Mouse (Mus musculus): ENCODE measurements around the gene Asb10. TPM values are rescaled to one million over a fixed set of nuclear protein-coding genes. Genes with fewer than 3 reads are reported as not detected.
"Not testable (repeated sequence)": the region's sequence is repeated elsewhere in the genome, so short reads cannot be mapped to it uniquely, and the experiment has no call there.

Asb10 gene
- polyA plus RNA-seq, 1 experiment from 2014 or later = 1.1 TPM

- Histone ChIP-seq H3K27ac (replicated peaks) (no peak within 1 kb of the TSS), H3K4me2 (replicated peaks) (no peak within 1 kb of the TSS), H3K36me3 (no peaks in the 10 kb centered on the region), H3K4me1 (peaks cover 12% of the 10 kb centered on the region), H3K4me3 (replicated peaks) (no peak within 1 kb of the TSS), H3K9me3 (replicated peaks) (no peaks in the 10 kb centered on the region), H3K27me3 (no peaks in the 10 kb centered on the region), H3K9ac (no peak within 1 kb of the TSS)
- 68% methylated on average over 2 of the region's 2 CpGs for WGBS
- ATAC-seq (ENCODE audit: insufficient number of reproducible peaks, low FRiP score, low TSS enrichment, low read depth) = no peak
Observed at GRCm38 (mm10) chr5:24556709-24557108, 15.9 kb upstream of the Asb10 start, which contains the start of gene 4931409K22Rik. Gene 4931409K22Rik, minus strand, starts transcription at chr5:24556809.

DNA sequence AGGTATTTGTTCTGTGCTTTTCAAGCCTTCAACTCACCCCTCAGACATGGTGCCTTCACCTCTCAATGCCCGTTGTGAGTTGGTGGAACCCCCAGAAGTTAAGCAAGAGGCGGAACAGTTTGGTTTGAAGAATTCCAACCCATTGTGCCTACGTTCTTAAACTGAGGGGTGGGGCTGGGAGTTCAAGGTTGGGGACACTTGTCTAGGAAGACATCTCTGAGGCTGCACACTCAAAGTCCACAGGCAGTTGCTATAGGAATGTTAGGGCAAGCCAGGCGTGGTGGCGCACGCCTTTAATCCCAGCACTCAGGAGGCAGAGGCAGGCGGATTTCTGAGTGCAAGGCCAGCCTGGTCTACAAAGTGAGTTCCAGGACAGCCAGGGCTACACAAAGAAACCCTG is 14.6 kb upstream of the Asb10 start:
- H3K4me1 ChIP-seq = peaks cover 26% of the 10 kb centered on the region
- H3K27ac ChIP-seq (replicated peaks); ATAC-seq (ENCODE audit: insufficient number of reproducible peaks, low FRiP score, low TSS enrichment, low read depth); H3K27me3 ChIP-seq; H3K36me3 ChIP-seq; H3K4me3 ChIP-seq (replicated peaks); H3K4me2 ChIP-seq (replicated peaks); H3K9me3 ChIP-seq (replicated peaks); H3K9ac ChIP-seq: not testable (repeated sequence)
- WGBS = 91% methylated on average over 7 of the region's 7 CpGs

GRCm38 (mm10) chr5:24553621-24554244 is 13.0 kb upstream of the Asb10 start:
- H3K27me3 ChIP-seq = 0 out of 2 replicates have a peak, but pooled peaks cover 6% of the 10 kb centered on the region
- peaks cover 26% of the 10 kb centered on the region for H3K4me1 ChIP-seq
- H3K4me2 ChIP-seq (replicated peaks) = no peak overlapping the region
- no peak overlapping the region for H3K9ac ChIP-seq
- H3K9me3 ChIP-seq (replicated peaks) = no peaks in the 10 kb centered on the region
- no peak overlapping the region for H3K27ac ChIP-seq (replicated peaks)
- WGBS = 40% methylated on average over 5 of the region's 5 CpGs
- no peaks in the 10 kb centered on the region for H3K36me3 ChIP-seq
- ATAC-seq (ENCODE audit: insufficient number of reproducible peaks, low FRiP score, low TSS enrichment, low read depth) = no peak
- H3K4me3 ChIP-seq (replicated peaks) = no peak overlapping the region

- 0 out of 2 replicates have a peak overlapping the region, but pooled peaks have one; percentile 9 for H3K9ac ChIP-seq
- 0 out of 2 replicates have a peak, but pooled peaks cover 6% of the 10 kb centered on the region for H3K27me3 ChIP-seq
- H3K27ac ChIP-seq (replicated peaks) = no peak overlapping the region
- peak overlapping the region; percentile 41 for H3K4me2 ChIP-seq (replicated peaks)
- no peak overlapping the region for H3K4me3 ChIP-seq (replicated peaks)
- 65% methylated on average over 2 of the region's 2 CpGs for WGBS
- no peak for ATAC-seq (ENCODE audit: insufficient number of reproducible peaks, low FRiP score, low TSS enrichment, low read depth)
- H3K9me3 ChIP-seq (replicated peaks) = no peaks in the 10 kb centered on the region
- no peaks in the 10 kb centered on the region for H3K36me3 ChIP-seq
- H3K4me1 ChIP-seq = peaks cover 26% of the 10 kb centered on the region
Observed at GRCm38 (mm10) chr5:24551317-24551688, 10.5 kb upstream of the Asb10 start.

DNA sequence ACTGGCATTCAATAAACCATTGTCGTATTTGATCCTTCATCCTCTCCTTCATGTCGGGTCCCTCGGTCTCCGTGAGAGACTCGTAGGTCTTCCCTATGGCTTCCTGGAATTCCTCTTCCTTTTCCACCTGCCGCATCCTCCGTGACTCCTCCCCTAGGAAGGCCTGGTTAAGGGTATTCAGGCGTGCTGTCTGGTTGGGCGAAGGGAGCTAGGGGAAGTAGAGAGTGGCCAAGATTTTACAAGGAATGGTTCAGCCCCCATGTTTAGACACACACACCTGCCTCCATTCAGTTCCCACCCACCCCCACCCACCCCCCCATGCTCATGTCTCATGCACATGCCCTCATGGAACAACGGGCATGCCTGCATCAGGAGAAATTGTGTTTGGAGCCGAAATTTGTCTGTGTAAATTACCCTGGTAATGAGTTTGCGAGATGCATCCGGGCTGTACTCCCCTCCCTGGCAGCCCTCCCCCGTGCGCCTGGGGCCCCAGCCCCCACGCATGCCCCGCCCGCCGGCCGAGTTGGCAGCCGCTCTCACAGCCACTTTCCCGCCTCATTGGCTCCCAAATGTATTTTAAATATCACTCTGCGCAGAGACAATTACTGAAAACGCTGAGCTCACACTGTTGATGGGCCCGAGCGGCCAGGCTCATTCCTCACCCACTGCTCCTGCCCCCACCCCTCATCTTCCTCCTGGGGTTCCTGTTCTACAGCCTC is 10.0 kb upstream of the Asb10 start:
- H3K4me2 ChIP-seq (replicated peaks) = peak overlapping the region; percentile 41
- WGBS = 24% methylated on average over 26 of the region's 26 CpGs
- H3K4me3 ChIP-seq (replicated peaks) = no peak overlapping the region
- peaks cover 26% of the 10 kb centered on the region for H3K4me1 ChIP-seq
- ATAC-seq (ENCODE audit: insufficient number of reproducible peaks, low FRiP score, low TSS enrichment, low read depth) = peak; percentile 44; the same call in 1 of the 2 replicates
- H3K27ac ChIP-seq (replicated peaks) = no peak overlapping the region
- H3K27me3 ChIP-seq = 0 out of 2 replicates have a peak, but pooled peaks cover 6% of the 10 kb centered on the region
- H3K9me3 ChIP-seq (replicated peaks) = no peaks in the 10 kb centered on the region
- 0 out of 2 replicates have a peak overlapping the region, but pooled peaks have one; percentile 9 for H3K9ac ChIP-seq
- no peaks in the 10 kb centered on the region for H3K36me3 ChIP-seq

DNA sequence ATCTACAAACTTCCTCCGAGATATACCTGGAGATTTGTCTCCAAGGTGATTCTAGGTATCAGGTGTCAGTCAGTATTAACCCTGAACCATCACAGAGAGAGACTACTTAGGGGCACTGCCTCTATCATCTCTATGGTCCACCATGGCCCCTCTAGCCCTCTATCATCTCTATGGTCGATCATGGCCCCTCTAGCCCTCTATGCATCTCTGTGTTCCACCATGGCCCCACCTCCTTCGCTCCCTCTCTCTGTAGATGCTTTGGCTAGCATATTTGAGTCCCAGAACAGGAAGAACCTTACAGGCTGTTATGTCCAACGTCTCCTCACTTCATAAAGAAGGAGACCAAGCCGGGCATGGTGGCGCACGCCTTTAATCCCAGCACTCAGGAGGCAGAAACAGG is 1.9 kb upstream of the Asb10 start:
- Histone ChIP-seq H3K36me3 (no peaks in the 10 kb centered on the region), H3K4me3 (replicated peaks) (no peak overlapping the region), H3K4me2 (replicated peaks) (no peak overlapping the region), H3K4me1 (peaks cover 27% of the 10 kb centered on the region), H3K9ac (no peak overlapping the region), H3K27ac (replicated peaks) (no peak overlapping the region), H3K27me3 (no peaks in the 10 kb centered on the region), H3K9me3 (replicated peaks) (no peaks in the 10 kb centered on the region)
- no peak for ATAC-seq (ENCODE audit: insufficient number of reproducible peaks, low FRiP score, low TSS enrichment, low read depth)
- WGBS = 81% methylated on average over 7 of the region's 7 CpGs

DNA sequence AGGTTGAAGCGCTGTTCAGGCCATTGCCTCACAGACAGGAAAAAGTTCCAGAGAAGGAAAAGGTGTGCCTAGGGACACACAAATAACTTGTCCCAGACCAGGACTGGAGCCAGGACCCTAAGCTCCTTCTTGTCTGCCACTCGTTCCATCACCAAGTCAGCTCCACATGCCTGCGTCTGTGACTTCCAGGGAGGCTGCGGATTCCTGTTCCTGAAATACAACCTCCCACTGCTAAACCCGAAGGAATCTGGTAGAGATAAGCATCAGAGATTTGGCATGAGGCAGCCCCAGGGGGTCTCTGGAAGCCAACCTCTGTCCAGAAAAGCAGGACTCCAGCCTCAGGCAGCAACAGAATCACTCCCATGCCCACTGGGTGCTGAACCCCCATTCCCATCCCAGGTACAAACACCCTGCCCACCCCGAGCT is 379 bp upstream of the Asb10 start:
- no peaks in the 10 kb centered on the region for H3K36me3 ChIP-seq
- H3K27ac ChIP-seq (replicated peaks) = no peak overlapping the region
- no peak; the same call in 1 of the 2 replicates for ATAC-seq (ENCODE audit: insufficient number of reproducible peaks, low FRiP score, low TSS enrichment, low read depth)
- no peak overlapping the region for H3K4me3 ChIP-seq (replicated peaks)
- H3K27me3 ChIP-seq = no peaks in the 10 kb centered on the region
- 11% methylated on average over 6 of the region's 6 CpGs for WGBS
- no peaks in the 10 kb centered on the region for H3K9me3 ChIP-seq (replicated peaks)
- no peak overlapping the region for H3K9ac ChIP-seq
- H3K4me1 ChIP-seq = peaks cover 31% of the 10 kb centered on the region
- H3K4me2 ChIP-seq (replicated peaks) = peak overlapping the region; percentile 30

DNA sequence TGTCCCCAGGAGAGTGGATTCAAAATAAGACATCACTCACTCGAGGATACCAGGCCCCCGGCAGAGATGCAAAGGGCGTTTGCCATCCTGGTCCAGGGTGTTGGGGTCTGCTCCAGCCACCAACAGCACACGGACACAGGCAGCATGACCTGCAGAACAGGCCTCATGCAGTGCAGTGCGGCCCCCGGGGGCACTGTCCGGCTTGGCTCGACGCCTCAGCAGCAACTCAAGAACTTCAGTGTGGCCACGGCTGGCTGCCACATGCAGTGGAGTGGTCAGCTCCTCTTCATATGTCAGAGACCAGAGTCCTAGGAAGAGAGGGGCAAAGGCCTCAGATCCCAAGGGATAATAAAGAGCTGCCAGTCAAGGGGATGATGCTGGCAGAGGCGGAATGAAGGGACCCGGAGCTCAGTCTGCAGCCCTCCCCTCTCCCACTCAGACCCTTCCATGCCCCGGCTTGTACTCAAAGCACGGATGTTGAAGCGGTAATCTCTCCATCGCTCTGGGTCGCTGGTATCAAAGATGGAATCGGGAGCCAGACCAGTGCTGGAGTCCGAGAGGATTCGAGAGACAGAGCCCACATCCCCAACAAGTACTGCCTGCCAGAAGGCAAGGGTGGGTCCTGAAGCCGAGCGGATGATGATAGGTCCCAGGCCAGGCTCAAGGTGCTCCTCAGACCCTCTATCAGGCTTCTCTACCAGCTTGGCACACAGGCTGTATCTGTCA is 1.0 kb downstream of the Asb10 start:
- Histone ChIP-seq H3K9me3 (replicated peaks) (no peaks in the 10 kb centered on the region), H3K4me3 (replicated peaks) (no peak overlapping the region), H3K9ac (no peak overlapping the region), H3K36me3 (no peaks in the 10 kb centered on the region), H3K27me3 (no peaks in the 10 kb centered on the region), H3K4me2 (replicated peaks) (no peak overlapping the region), H3K27ac (replicated peaks) (no peak overlapping the region), H3K4me1 (peaks cover 31% of the 10 kb centered on the region)
- WGBS = 77% methylated on average over 22 of the region's 22 CpGs
- ATAC-seq (ENCODE audit: insufficient number of reproducible peaks, low FRiP score, low TSS enrichment, low read depth) = no peak

GRCm38 (mm10) chr5:24537618-24538017 is 3.2 kb downstream of the Asb10 start:
- no peak overlapping the region for H3K4me3 ChIP-seq (replicated peaks)
- no peak overlapping the region for H3K9ac ChIP-seq
- no peak overlapping the region for H3K4me2 ChIP-seq (replicated peaks)
- no peak overlapping the region for H3K27ac ChIP-seq (replicated peaks)
- H3K9me3 ChIP-seq (replicated peaks) = no peaks in the 10 kb centered on the region
- 62% methylated on average over 16 of the region's 16 CpGs for WGBS
- H3K27me3 ChIP-seq = no peaks in the 10 kb centered on the region
- no peaks in the 10 kb centered on the region for H3K36me3 ChIP-seq
- H3K4me1 ChIP-seq = peaks cover 31% of the 10 kb centered on the region
- ATAC-seq (ENCODE audit: insufficient number of reproducible peaks, low FRiP score, low TSS enrichment, low read depth) = no peak

DNA sequence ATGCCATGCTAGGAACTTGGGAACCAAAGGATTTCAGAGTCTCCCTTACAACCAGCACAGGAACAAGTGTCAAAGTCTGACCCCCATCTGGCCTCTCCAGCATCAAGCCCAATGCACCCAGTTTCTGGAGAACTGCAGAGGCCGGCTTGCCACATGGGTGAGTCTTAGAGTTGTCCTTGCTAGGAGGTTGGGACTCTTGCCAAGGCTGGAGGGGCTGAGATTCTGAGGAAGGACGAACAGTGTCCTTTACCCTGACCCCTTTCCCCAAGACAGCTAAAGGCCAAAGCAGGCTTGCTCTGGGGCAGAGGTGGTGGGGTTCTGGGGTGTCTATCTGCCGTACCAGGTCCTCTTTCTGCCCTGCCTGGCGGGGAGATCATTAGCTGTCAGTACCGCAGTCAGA is 4.3 kb downstream of the Asb10 start:
- H3K27me3 ChIP-seq = no peaks in the 10 kb centered on the region
- no peak overlapping the region for H3K4me3 ChIP-seq (replicated peaks)
- H3K9me3 ChIP-seq (replicated peaks) = no peaks in the 10 kb centered on the region
- H3K27ac ChIP-seq (replicated peaks) = no peak overlapping the region
- WGBS = 74% methylated on average over 5 of the region's 5 CpGs
- no peak overlapping the region for H3K9ac ChIP-seq
- peaks cover 30% of the 10 kb centered on the region for H3K4me1 ChIP-seq
- H3K36me3 ChIP-seq = no peaks in the 10 kb centered on the region
- no peak overlapping the region for H3K4me2 ChIP-seq (replicated peaks)
- no peak for ATAC-seq (ENCODE audit: insufficient number of reproducible peaks, low FRiP score, low TSS enrichment, low read depth)

- no peak for ATAC-seq (ENCODE audit: insufficient number of reproducible peaks, low FRiP score, low TSS enrichment, low read depth)
- H3K27me3 ChIP-seq = no peaks in the 10 kb centered on the region
- no peaks in the 10 kb centered on the region for H3K36me3 ChIP-seq
- H3K9ac ChIP-seq = no peak overlapping the region
- H3K4me1 ChIP-seq = peaks cover 22% of the 10 kb centered on the region
- H3K4me3 ChIP-seq (replicated peaks) = no peak overlapping the region
- no peak overlapping the region for H3K4me2 ChIP-seq (replicated peaks)
- no peak overlapping the region for H3K27ac ChIP-seq (replicated peaks)
- H3K9me3 ChIP-seq (replicated peaks) = no peaks in the 10 kb centered on the region
- WGBS = 83% methylated on average over 3 of the region's 3 CpGs
Observed at GRCm38 (mm10) chr5:24535731-24536130, 5.0 kb downstream of the Asb10 start.

Measured in embryonic facial prominence, embryonic 15.5 days (tissue).